In the genomic region with DNA sequence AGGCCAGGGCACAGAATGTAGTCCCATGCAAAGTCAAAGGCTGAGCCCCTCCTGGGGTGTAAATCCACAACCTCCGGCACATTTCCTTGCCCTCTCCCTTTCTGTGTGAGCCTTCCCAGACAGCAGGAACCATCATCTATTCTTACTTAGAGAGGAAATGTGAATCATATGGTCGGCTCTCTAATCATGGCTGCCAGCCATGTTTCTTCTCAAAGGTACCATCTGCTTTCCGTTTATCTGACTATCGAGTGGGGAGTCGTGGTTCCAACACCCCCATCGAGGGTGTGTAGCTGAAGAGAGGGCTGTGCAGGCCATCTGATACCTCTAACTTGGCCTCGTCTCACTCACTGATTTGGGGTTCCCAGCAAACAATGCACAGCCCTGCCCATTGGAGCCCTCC, we compare ENCODE assay signal across 14 mouse cellular contexts. TPM values are rescaled to one million over a fixed set of nuclear protein-coding genes. Genes with fewer than 3 reads are reported as not detected.
DNase-seq lines count a peak whose midpoint lies in the region; ATAC-seq and TF ChIP-seq lines count a peak whose summit lies in the region.
"Had no signal": no experiment of that assay in that cellular context is flagged by ENCODE, and none has a peak within 500 bp of the region (broad histone marks: within the 10 kb centered on the region; RNA-seq: fewer than 3 reads in every experiment).

No protein-coding gene starts in this region.

- WGBS in forebrain, embryonic 15.5 days: 64% methylated on average over 7 of the region's 7 CpGs
- 81% methylated on average over 7 of the region's 7 CpGs for whole genome bisulfite sequencing in forebrain, embryonic 10.5 days
- WGBS in liver, embryonic 12.5 days (ENCODE audit: insufficient replicate concordance): 51% methylated on average over 7 of the region's 7 CpGs

- H3K36me3 ChIP-seq in forebrain, embryonic 15.5 days: no peaks in the 10 kb centered on the region
- no peaks in the 10 kb centered on the region for H3K36me3 ChIP-seq in forebrain, embryonic 10.5 days (replicated peaks)
- no peaks in the 10 kb centered on the region for H3K36me3 ChIP-seq in liver, embryonic 12.5 days
- H3K36me3 ChIP-seq: heart, embryonic 10.5 days; neural tube, embryonic 15.5 days had no signal

- H3K9ac ChIP-seq in forebrain, embryonic 15.5 days (replicated peaks): no peak overlapping the region
- no peak overlapping the region for H3K9ac ChIP-seq in liver, embryonic 12.5 days
- H3K9ac ChIP-seq: neural tube, embryonic 15.5 days had no signal

- H3K27me3 ChIP-seq in forebrain, embryonic 15.5 days: no peaks in the 10 kb centered on the region
- no peaks in the 10 kb centered on the region for H3K27me3 ChIP-seq in forebrain, embryonic 10.5 days (ENCODE audit: poor library complexity, severe bottlenecking)
- no peaks in the 10 kb centered on the region for H3K27me3 ChIP-seq in liver, embryonic 12.5 days (replicated peaks)
- H3K27me3 ChIP-seq: neural tube, embryonic 15.5 days had no signal

- no peaks in the 10 kb centered on the region for H3K9me3 ChIP-seq in forebrain, embryonic 15.5 days
- H3K9me3 ChIP-seq in forebrain, embryonic 10.5 days: no peaks in the 10 kb centered on the region
- H3K9me3 ChIP-seq in liver, embryonic 12.5 days (replicated peaks): no peaks in the 10 kb centered on the region
- H3K9me3 ChIP-seq: heart, embryonic 10.5 days; neural tube, embryonic 15.5 days had no signal

- no peak overlapping the region for H3K4me3 ChIP-seq in forebrain, embryonic 15.5 days
- no peak overlapping the region for H3K4me3 ChIP-seq in forebrain, embryonic 10.5 days
- no peak overlapping the region for H3K4me3 ChIP-seq in liver, embryonic 12.5 days
- H3K4me3 ChIP-seq: gastrocnemius, adult 2 months; heart, embryonic 10.5 days; neural tube, embryonic 15.5 days had no signal

- no peak for TF ChIP-seq POLR2A in brain, embryonic 14.5 days (IDR thresholded peaks at IDR 0.05; ENCODE audit: borderline replicate concordance, extremely low read depth, insufficient read depth, insufficient read length, poor library complexity, severe bottlenecking)

- DNase-seq in forebrain, embryonic 10.5 days (ENCODE audit: extremely low spot score, low spot score): no peak
- peak; percentile 83 for DNase-seq in brain, embryonic 14.5 days (ENCODE audit: low read depth)
- DNase-seq in cerebellum, postnatal 36 days: peak; percentile 25 to 27
- DNase-seq in layer of hippocampus, adult 9-11 months: peak; percentile 85
- DNase-seq in lung, postnatal 4 days: no peak
- DNase-seq in thymus, postnatal 10 days (ENCODE audit: low spot score in 2 of 2): no peak

- no peak overlapping the region for H3K4me2 ChIP-seq in forebrain, embryonic 15.5 days (replicated peaks)
- no peak overlapping the region for H3K4me2 ChIP-seq in liver, embryonic 12.5 days
- H3K4me2 ChIP-seq: liver, embryonic 11.5 days; neural tube, embryonic 15.5 days had no signal

- peak; percentile 54 for ATAC-seq in forebrain, embryonic 15.5 days (replicated peaks)
- no peak for ATAC-seq in liver, embryonic 12.5 days

- H3K27ac ChIP-seq in forebrain, embryonic 15.5 days (replicated peaks): peak overlapping the region; percentile 79
- H3K27ac ChIP-seq in forebrain, embryonic 10.5 days: no peak overlapping the region
- H3K27ac ChIP-seq in liver, embryonic 12.5 days: no peak overlapping the region
- H3K27ac ChIP-seq: gastrocnemius, adult 2 months; heart, embryonic 10.5 days; neural tube, embryonic 15.5 days had no signal

- peaks cover 24% of the 10 kb centered on the region for H3K4me1 ChIP-seq in forebrain, embryonic 15.5 days
- no peaks in the 10 kb centered on the region for H3K4me1 ChIP-seq in forebrain, embryonic 10.5 days
- peaks cover 19% of the 10 kb centered on the region for H3K4me1 ChIP-seq in liver, embryonic 12.5 days

- no peak for TF ChIP-seq CTCF in brain, embryonic 14.5 days (IDR thresholded peaks at IDR 0.05; ENCODE audit: borderline replicate concordance, extremely low read depth, insufficient read depth, insufficient read length)

RNA-seq across cellular contexts. Expression of a gene that starts 17.0 kb away (rescaled TPM):
- polyA plus RNA-seq in forebrain, embryonic 15.5 days (2015; fragmentation: Nextera tagmentation; extraction: Ambion mirVana): not detected in 2 replicates
- not detected in 2 replicates for polyA plus RNA-seq in forebrain, embryonic 10.5 days (2016; fragmentation: Nextera tagmentation; extraction: Ambion mirVana)
- polyA plus RNA-seq in brain, embryonic 14.5 days (2012; rRNA removed): not detected in 2 replicates
- polyA plus RNA-seq in liver, embryonic 12.5 days (2016; fragmentation: Nextera tagmentation; extraction: Ambion mirVana): not detected in 2 replicates
- polyA plus RNA-seq: heart, embryonic 10.5 days; liver, embryonic 11.5 days; lung, embryonic 16.5 days; neural tube, embryonic 15.5 days; thymus, adult 2 months had no signal

RNA-seq across cellular contexts. Expression of a gene that starts 19.8 kb away (rescaled TPM):
- polyA plus RNA-seq in forebrain, embryonic 15.5 days (2015; fragmentation: Nextera tagmentation; extraction: Ambion mirVana): not detected in 2 replicates
- not detected in 2 replicates for polyA plus RNA-seq in forebrain, embryonic 10.5 days (2016; fragmentation: Nextera tagmentation; extraction: Ambion mirVana)
- polyA plus RNA-seq in brain, embryonic 14.5 days (2012; rRNA removed): not detected in 2 replicates
- polyA plus RNA-seq in liver, embryonic 12.5 days (2016; fragmentation: Nextera tagmentation; extraction: Ambion mirVana): not detected in 2 replicates
- polyA plus RNA-seq: heart, embryonic 10.5 days; liver, embryonic 11.5 days; lung, embryonic 16.5 days; neural tube, embryonic 15.5 days had no signal

RNA-seq across cellular contexts. Expression of a gene that starts 51.2 kb away (rescaled TPM):
- 34.6 and 36.8 TPM in 2 replicates for polyA plus RNA-seq in forebrain, embryonic 15.5 days (2015; fragmentation: Nextera tagmentation; extraction: Ambion mirVana)
- 30.2 and 32.9 TPM in 2 replicates for polyA plus RNA-seq in forebrain, embryonic 10.5 days (2016; fragmentation: Nextera tagmentation; extraction: Ambion mirVana)
- 52.6 and 55.4 TPM in 2 replicates for polyA plus RNA-seq in brain, embryonic 14.5 days (2012; rRNA removed)
- polyA plus RNA-seq in liver, embryonic 12.5 days (2016; fragmentation: Nextera tagmentation; extraction: Ambion mirVana): 76.7 and 78.3 TPM in 2 replicates

Comparison
In these comparisons a context has a peak if more than half of its experiments do, and no peak if none do; other contexts are left out.
1. DNase-seq: peak in brain, embryonic 14.5 days (single experiment), cerebellum, postnatal 36 days (2 of 2) and layer of hippocampus, adult 9-11 months (single experiment); none in forebrain, embryonic 10.5 days (single experiment), lung, postnatal 4 days (0 of 2) and thymus, postnatal 10 days (0 of 2).